Mouse (Mus musculus): Measurements from ENCODE around the gene Nsmce1.

The Nsmce1 gene

GRCm38 (mm10) chr7:125491760-125492159 lies 364 bp upstream of the Nsmce1 start:
- no peak for DNase-seq (ENCODE audit: low spot score in 2 of 2)

- DNase-seq (ENCODE audit: low spot score in 2 of 2): no peak
Observed at GRCm38 (mm10) chr7:125489636-125490035, 1.8 kb downstream of the Nsmce1 start.

GRCm38 (mm10) chr7:125488706-125489105 lies 2.7 kb downstream of the Nsmce1 start:
- DNase-seq (ENCODE audit: low spot score in 2 of 2): no peak

DNA sequence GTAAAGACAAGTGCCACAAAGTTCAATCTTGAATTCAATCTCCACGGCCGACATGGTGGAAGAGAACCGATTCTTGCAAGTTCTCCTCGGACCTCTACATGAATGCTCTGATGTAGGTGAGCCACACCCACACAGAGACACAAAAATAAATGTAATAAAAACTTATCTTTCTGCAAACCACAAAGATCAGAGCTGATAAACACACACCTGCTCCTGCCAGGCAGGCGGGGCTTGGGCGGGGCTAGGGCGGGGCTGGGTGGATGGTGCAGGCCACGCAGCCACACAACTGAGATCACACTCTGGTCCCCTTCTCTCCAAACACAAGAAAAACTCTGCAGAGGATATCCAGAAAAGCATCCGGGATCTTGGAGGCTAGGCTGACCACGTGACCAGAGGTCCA lies 4.3 kb downstream of the Nsmce1 start:
- no peak for DNase-seq (ENCODE audit: low spot score in 2 of 2)

GRCm38 (mm10) chr7:125486121-125486630 lies 5.2 kb downstream of the Nsmce1 start:
- DNase-seq (ENCODE audit: low spot score in 2 of 2): no peak

GRCm38 (mm10) chr7:125484791-125485190 lies 6.6 kb downstream of the Nsmce1 start:
- no peak for DNase-seq (ENCODE audit: low spot score in 2 of 2)

GRCm38 (mm10) chr7:125482886-125483285 lies 8.5 kb downstream of the Nsmce1 start:
- DNase-seq (ENCODE audit: low spot score in 2 of 2): no peak

DNA sequence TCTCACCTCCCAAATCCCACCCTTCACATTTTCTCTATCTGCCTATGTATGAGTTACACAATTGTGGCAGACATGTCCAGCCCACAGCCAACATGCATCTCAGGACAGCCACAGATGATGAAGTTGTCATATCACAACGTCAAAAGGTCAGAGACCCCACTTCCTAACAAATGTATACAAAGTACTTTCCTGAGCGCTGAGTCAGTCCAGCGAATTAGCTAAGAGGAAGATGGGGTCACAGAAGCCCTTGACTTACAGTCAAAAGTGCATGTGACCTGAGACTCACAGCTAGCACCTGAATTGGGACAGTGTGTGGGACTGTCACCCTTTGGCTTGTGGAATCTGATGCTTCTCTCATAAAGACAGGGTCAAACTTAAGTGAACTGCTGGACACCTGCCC lies 9.1 kb downstream of the Nsmce1 start:
- DNase-seq (ENCODE audit: low spot score in 2 of 2): no peak

GRCm38 (mm10) chr7:125480518-125480917 lies 10.9 kb downstream of the Nsmce1 start:
- DNase-seq (ENCODE audit: low spot score in 2 of 2): no peak

- DNase-seq (ENCODE audit: low spot score in 2 of 2): no peak
Observed at GRCm38 (mm10) chr7:125478391-125478984, 12.9 kb downstream of the Nsmce1 start.

DNA sequence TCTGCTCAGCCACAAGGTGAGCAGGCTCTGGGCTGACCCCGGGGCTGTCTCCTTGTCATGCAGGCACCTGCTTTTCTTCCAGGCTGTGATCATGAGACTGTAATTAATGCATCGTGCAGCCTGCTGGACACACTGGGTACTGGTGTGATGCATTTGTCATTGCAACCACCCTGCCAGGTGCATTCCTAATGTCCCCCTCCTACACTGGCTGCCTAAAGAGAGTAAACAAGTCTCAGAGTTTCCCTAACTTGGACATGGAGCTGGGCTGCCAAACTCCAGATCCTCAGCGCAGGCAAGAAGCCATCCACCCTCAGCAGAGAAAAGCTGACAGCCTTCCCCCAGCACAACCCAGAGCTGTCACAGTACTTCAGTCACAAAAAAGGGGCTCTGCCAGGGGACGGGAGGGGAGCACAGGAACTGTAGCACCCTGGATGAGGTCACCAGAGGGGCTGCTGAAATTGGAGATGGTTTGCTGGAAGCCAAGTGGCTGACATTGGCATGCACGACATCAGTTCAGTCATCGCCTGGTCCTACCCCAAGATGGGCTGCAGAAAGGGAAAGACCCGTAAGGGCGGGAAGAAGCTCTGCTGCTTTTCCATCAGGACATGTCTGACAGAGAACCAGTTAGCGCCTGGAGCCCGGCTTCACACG lies 15.7 kb downstream of the Nsmce1 start:
- no peak for DNase-seq (ENCODE audit: low spot score in 2 of 2)

GRCm38 (mm10) chr7:125474535-125474934 lies 16.9 kb downstream of the Nsmce1 start:
- DNase-seq (ENCODE audit: low spot score in 2 of 2): no peak

- peak; percentile 76 to 90 for DNase-seq (ENCODE audit: low spot score in 2 of 2)
Observed at GRCm38 (mm10) chr7:125471991-125472741, 19.2 kb downstream of the Nsmce1 start.

- no peak for DNase-seq (ENCODE audit: low spot score in 2 of 2)
Observed at GRCm38 (mm10) chr7:125470901-125471300, 20.5 kb downstream of the Nsmce1 start.

GRCm38 (mm10) chr7:125469937-125470336 lies 21.5 kb downstream of the Nsmce1 start:
- DNase-seq (ENCODE audit: low spot score in 2 of 2): peak; percentile 61 to 81

DNA sequence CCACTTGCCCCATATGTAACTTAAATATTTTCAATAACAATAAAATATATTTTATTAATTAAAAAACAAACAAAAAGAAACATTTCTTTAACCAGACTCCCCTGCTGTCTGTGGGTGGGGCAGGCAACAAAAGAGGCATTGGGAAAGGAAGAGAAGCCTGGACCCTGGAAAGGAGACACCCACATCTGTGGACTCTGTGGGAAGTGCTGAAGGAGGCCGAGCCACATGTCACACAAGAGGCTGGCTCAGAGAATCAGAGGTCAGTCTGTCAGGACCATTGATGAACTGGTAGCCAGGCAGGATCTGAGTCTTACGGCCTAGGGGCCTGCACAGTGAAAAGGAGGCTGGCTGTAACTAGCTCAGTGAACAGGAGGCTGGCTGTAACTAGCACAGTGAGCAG lies 29.2 kb downstream of the Nsmce1 start:
- DNase-seq (ENCODE audit: low spot score in 2 of 2): no peak

DNA sequence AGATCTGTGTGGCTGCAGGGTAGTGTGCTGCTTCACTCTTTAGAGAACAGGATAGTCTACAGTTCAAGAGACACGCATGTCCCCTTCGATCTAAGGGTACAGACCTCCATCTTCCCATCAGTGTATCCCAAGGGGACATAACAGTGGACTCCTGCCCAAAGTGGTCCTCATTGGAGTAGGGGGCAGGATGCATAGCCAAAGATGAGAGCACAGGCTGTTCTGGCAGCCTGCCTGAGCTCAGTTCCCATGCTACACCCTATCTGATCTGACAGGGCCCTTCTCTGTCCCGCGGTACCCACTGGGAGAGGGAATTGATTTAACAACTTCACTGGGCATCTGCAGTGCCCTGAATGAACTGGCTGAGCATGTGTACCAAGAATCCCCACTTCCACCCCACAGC lies 37.7 kb downstream of the Nsmce1 start:
- no peak for DNase-seq (ENCODE audit: low spot score in 2 of 2)

DNA sequence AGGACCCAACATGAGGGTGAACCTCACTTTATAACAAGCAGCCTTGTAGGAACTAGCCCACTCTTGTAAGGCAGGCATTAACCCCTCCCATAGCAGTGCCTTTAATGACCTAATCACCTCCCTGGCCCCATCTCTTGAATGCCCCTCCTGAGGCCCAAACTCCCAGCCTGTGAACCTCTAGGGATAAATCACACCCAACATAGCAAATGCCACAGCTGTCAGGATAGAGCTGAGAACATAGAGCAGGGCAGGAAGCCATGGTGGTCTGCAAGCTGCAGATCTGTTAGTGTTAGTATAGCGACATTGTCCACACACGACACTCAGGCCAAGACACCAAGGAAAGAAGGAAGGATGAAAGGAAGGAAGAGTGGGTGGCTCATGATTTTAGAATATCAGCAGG lies 40.3 kb downstream of the Nsmce1 start:
- DNase-seq (ENCODE audit: low spot score in 2 of 2): no peak

DNA sequence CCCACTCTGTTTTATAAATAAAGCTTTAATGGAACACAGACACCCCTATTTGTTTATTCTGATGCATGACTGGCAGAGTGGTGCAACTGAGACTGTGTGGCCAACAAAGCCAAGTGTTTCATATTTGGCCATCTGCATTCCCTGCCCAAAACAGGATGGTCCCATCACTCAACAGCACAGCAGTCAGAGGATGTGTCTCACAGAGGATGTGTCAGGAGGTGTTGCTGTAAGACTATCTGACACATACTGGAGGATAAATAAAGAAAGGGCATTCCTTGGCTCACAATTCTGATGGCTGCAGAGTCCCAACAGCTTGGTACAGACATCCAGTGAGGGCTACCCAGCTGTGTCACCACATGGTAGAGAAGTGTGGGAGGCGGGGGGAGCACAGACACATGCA lies 40.7 kb downstream of the Nsmce1 start:
- DNase-seq (ENCODE audit: low spot score in 2 of 2): no peak

DNA sequence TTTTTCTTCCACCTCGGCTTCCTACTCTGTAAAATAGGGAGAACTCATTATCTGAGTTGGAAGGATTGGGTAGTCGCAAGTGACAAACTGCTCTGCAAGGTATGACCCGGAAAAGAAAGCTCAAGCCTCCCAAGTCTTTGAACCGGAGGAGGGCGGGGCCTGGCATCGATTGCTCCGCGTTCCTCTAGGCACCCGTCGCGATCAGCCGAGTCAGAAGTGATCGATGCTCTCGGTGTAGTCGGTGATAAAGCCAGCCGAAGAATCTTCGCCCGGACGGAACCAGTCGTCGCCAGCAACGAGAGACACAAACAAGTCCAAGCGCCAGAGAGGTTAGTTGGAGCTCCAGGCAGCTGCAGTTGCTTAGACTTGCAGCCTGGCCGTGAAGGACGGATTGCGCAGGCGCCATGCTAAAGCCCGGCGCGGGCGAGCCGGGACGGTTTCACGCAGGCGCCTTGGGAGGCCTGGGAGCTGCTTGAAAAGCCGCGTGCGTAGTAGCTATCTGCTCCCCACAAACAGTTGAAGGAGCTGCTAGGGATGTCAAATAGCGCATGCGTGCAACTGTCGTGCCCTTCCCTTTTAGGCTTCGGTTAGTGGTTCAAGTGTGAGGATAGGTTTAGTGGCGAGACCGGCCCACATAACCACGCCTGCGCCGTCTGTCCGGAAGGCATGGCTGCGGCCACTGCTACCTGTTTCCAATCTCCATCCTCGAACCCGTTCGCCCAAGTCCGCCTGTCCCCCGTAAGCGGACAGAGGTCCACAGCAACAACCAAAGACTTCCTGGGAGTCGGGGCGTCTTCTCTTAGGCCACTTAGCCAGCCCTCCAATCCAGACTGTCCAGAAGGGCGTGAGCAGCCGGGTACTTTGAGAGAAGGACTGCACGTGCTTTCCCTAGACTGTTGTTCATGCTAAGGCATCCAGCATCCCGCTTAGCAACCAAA lies 46.7 kb downstream of the Nsmce1 start, which contains the start of gene Kdm8:
TSS of gene Kdm8 (plus strand) at position 213 of the 938 bp plus-strand sequence.
- DNase-seq (ENCODE audit: low spot score in 2 of 2): peak; percentile 89 to 90

- peak in 1 of 2 experiments; percentile 18 for DNase-seq (ENCODE audit: low spot score in 2 of 2)
Observed at GRCm38 (mm10) chr7:125444076-125444463, 47.3 kb downstream of the Nsmce1 start.

GRCm38 (mm10) chr7:125442323-125442722 lies 49.1 kb downstream of the Nsmce1 start:
- DNase-seq (ENCODE audit: low spot score in 2 of 2): no peak

Measured in thymus, postnatal 10 days (tissue).